Comparison of ENCODE assay signal across 12 mouse cellular contexts in the genomic region with DNA sequence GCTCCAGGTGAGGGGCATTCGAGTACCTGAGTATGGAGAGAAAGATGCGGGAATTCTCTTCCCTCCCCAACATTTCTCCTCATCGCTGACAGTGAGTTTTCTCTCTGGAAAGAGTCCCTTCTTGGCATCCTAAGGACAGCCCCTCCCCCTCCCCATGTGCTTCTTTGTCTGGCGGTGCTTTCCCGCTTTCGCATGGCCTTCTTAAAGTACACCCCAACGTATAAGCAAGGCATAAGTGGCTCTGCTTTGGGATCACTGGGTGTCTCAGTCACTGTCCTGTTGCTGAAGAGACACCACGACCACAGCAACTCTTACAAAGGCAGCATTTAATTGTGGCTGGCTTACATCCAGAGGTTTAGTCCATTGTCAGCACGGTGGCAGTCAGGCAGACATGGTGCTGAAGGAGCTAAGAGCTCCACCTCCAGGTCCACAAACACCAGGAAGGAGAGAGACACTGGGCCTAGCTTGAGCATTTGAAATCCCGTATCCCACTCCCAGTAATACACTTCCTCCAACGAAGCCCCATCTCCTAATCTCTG. TPM values are rescaled to one million over a fixed set of nuclear protein-coding genes. Genes with fewer than 3 reads are reported as not detected.
DNase-seq lines count a peak whose midpoint lies in the region; ATAC-seq lines count a peak whose summit lies in the region.
"Had no signal": no experiment of that assay in that cellular context is flagged by ENCODE, and none has a peak within 500 bp of the region (broad histone marks: within the 10 kb centered on the region; RNA-seq: fewer than 3 reads in every experiment).

No protein-coding gene starts in this region.

- no peaks in the 10 kb centered on the region for H3K9me3 ChIP-seq in forebrain, embryonic 15.5 days
- H3K9me3 ChIP-seq: liver, embryonic 15.5 days had no signal

- H3K4me2 ChIP-seq in forebrain, embryonic 15.5 days (replicated peaks) = no peak overlapping the region
- H3K4me2 ChIP-seq: liver, embryonic 15.5 days had no signal

- H3K9ac ChIP-seq in forebrain, embryonic 15.5 days (replicated peaks) = no peak overlapping the region
- H3K9ac ChIP-seq: liver, embryonic 15.5 days had no signal

- peak; percentile 23; the same call in 1 of the 2 replicates for ATAC-seq in forebrain, embryonic 15.5 days (replicated peaks)

- H3K4me3 ChIP-seq in forebrain, embryonic 15.5 days = no peak overlapping the region
- H3K4me3 ChIP-seq: liver, embryonic 15.5 days had no signal

- peak; percentile 56 for DNase-seq in layer of hippocampus, adult 9-11 months
- no peak for DNase-seq in layer of hippocampus, adult 18-20 months (ENCODE audit: low spot score in 2 of 2)
- peak; percentile 62 for DNase-seq in right cerebral cortex, postnatal 4 days
- DNase-seq in right cerebral cortex, postnatal 36 days (ENCODE audit: low spot score in 2 of 2) = no peak
- DNase-seq in kidney, adult 18-20 months = no peak
- no peak for DNase-seq in testis, postnatal 10 days (ENCODE audit: low spot score)
- DNase-seq: embryo, embryonic 11 days; gastrocnemius, postnatal 25 days; right cerebral cortex, adult 18-20 months had no signal

- no peaks in the 10 kb centered on the region for H3K27me3 ChIP-seq in forebrain, embryonic 15.5 days
- H3K27me3 ChIP-seq: liver, embryonic 15.5 days had no signal

- H3K4me1 ChIP-seq in forebrain, embryonic 15.5 days = peaks cover 28% of the 10 kb centered on the region
- H3K4me1 ChIP-seq: liver, embryonic 15.5 days had no signal

- H3K27ac ChIP-seq in forebrain, embryonic 15.5 days (replicated peaks) = peak overlapping the region; percentile 61
- H3K27ac ChIP-seq: kidney, postnatal 0 days; liver, embryonic 15.5 days had no signal

- WGBS in forebrain, embryonic 15.5 days = 50% methylated on average over 11 of the region's 11 CpGs

- no peaks in the 10 kb centered on the region for H3K36me3 ChIP-seq in forebrain, embryonic 15.5 days
- H3K36me3 ChIP-seq: liver, embryonic 15.5 days had no signal

RNA-seq across cellular contexts. Expression of a gene that starts 47.9 kb away (rescaled TPM):
- total RNA-seq in layer of hippocampus, adult 18-20 months (2021) = 10 to 100 TPM; 33.4 to 37.4 TPM
- 23.0 and 25.0 TPM in 2 replicates for polyA plus RNA-seq in forebrain, embryonic 15.5 days (2015; fragmentation: Nextera tagmentation; extraction: Ambion mirVana)

Comparison
In these comparisons a context has a peak if more than half of its experiments do, and no peak if none do; other contexts are left out.
1. DNase-seq: peak in layer of hippocampus, adult 9-11 months (single experiment) and right cerebral cortex, postnatal 4 days (single experiment); none in layer of hippocampus, adult 18-20 months (0 of 2), right cerebral cortex, postnatal 36 days (0 of 2), kidney, adult 18-20 months (single experiment) and testis, postnatal 10 days (single experiment).